ENCODE assay signal across 35 mouse cellular contexts in genomic region chr4:85686160-85686559, GRCm38 (mm10).
"Had no signal": no experiment of that assay in that cellular context is flagged by ENCODE, and none has a peak within 500 bp of the region (broad histone marks: within the 10 kb centered on the region; RNA-seq: fewer than 3 reads in every experiment).

No protein-coding gene starts in this region.

- H3K9ac ChIP-seq: heart, embryonic 12.5 days; heart, embryonic 13.5 days; heart, embryonic 15.5 days; hindbrain, embryonic 12.5 days; hindbrain, embryonic 13.5 days; hindbrain, embryonic 14.5 days; hindbrain, embryonic 15.5 days; intestine, embryonic 15.5 days; kidney, embryonic 15.5 days had no signal

- H3K27me3 ChIP-seq: heart, embryonic 12.5 days; heart, embryonic 15.5 days; hindbrain, embryonic 12.5 days; hindbrain, embryonic 13.5 days; hindbrain, embryonic 15.5 days; intestine, embryonic 15.5 days; kidney, embryonic 15.5 days had no signal

- H3K9me3 ChIP-seq: heart, embryonic 10.5 days; heart, embryonic 12.5 days; heart, embryonic 13.5 days; heart, embryonic 15.5 days; hindbrain, embryonic 10.5 days; hindbrain, embryonic 12.5 days; hindbrain, embryonic 13.5 days; hindbrain, embryonic 15.5 days; intestine, embryonic 15.5 days; kidney, embryonic 15.5 days had no signal

- DNase-seq: heart, adult 2 months; heart, postnatal 10 days; heart, postnatal 14 days; heart, postnatal 36 days; heart, postnatal 4 days; kidney, adult 11 months; kidney, adult 18-20 months; kidney, adult 2 months; kidney, adult 8-10 months; kidney, adult 9 months; kidney, postnatal 10 days; kidney, postnatal 14 days; kidney, postnatal 25 days; kidney, postnatal 36 days; kidney, postnatal 4 days; layer of hippocampus, adult 9-11 months had no signal

- H3K4me3 ChIP-seq: heart, adult 2 months; heart, embryonic 10.5 days; heart, embryonic 12.5 days; heart, embryonic 13.5 days; heart, embryonic 15.5 days; hindbrain, embryonic 10.5 days; hindbrain, embryonic 12.5 days; hindbrain, embryonic 13.5 days; hindbrain, embryonic 15.5 days; intestine, embryonic 15.5 days; kidney, embryonic 15.5 days; layer of hippocampus, adult 2 months had no signal

- H3K4me1 ChIP-seq: heart, embryonic 12.5 days; heart, embryonic 13.5 days; heart, embryonic 15.5 days; hindbrain, embryonic 10.5 days; hindbrain, embryonic 12.5 days; hindbrain, embryonic 13.5 days; hindbrain, embryonic 15.5 days; intestine, embryonic 15.5 days; kidney, embryonic 15.5 days had no signal

- ATAC-seq: hindbrain, embryonic 16.5 days; hindbrain, postnatal 0 days; inflammation-experienced regulatory T-cells, adult 6 months; intestine, embryonic 15.5 days; intestine, embryonic 16.5 days; intestine, postnatal 0 days had no signal

- H3K4me2 ChIP-seq: heart, embryonic 11.5 days; heart, embryonic 12.5 days; heart, embryonic 13.5 days; heart, embryonic 15.5 days; hindbrain, embryonic 12.5 days; hindbrain, embryonic 13.5 days; hindbrain, embryonic 14.5 days; hindbrain, embryonic 15.5 days; intestine, embryonic 15.5 days; kidney, embryonic 15.5 days had no signal

- H3K27ac ChIP-seq: heart, adult 2 months; heart, embryonic 10.5 days; heart, embryonic 13.5 days; heart, embryonic 15.5 days; hindbrain, embryonic 10.5 days; hindbrain, embryonic 12.5 days; hindbrain, embryonic 13.5 days; hindbrain, embryonic 14.5 days; hindbrain, embryonic 15.5 days; hindbrain, postnatal 0 days; intestine, embryonic 15.5 days; kidney, embryonic 15.5 days; kidney, postnatal 0 days; layer of hippocampus, adult 2 months had no signal

- H3K36me3 ChIP-seq: heart, embryonic 10.5 days; heart, embryonic 12.5 days; heart, embryonic 13.5 days; heart, embryonic 15.5 days; hindbrain, embryonic 10.5 days; hindbrain, embryonic 12.5 days; hindbrain, embryonic 13.5 days; hindbrain, embryonic 15.5 days; intestine, embryonic 15.5 days; kidney, embryonic 15.5 days had no signal
